Mouse (Mus musculus): ENCODE measurements around the gene Inpp5a. TPM values are rescaled to one million over a fixed set of nuclear protein-coding genes. Genes with fewer than 3 reads are reported as not detected.
"Not testable (repeated sequence)": the region's sequence is repeated elsewhere in the genome, so short reads cannot be mapped to it uniquely, and the experiment has no call there.

Inpp5a gene
- total RNA-seq, 2 experiments from 2014 or later = 14.7 to 20.1 TPM

DNA sequence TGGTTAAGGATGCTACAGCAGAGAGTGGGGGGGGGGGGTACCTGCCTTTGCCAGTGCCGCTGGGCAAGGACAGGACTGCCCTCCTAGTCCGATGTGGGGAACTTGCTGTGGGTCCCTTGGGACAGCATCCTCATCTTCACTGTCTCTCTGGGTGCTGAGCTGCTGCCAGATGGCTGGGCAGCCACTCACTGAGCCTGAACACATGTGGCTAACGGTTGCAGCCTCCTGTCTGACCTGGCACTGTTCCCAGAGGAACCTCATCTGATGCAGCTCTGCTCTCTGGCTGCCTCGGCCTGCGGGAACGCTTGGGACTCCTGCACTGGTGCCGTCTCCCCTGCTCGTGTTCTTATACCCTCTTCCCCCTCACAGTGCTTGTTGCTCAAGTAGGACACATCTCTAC is 8.6 kb downstream of the Inpp5a start:
- ATAC-seq (replicated peaks; ENCODE audit: low FRiP score, poor library complexity, severe bottlenecking) = 0 out of 2 replicates have a peak, but pooled peaks have one; percentile 37

DNA sequence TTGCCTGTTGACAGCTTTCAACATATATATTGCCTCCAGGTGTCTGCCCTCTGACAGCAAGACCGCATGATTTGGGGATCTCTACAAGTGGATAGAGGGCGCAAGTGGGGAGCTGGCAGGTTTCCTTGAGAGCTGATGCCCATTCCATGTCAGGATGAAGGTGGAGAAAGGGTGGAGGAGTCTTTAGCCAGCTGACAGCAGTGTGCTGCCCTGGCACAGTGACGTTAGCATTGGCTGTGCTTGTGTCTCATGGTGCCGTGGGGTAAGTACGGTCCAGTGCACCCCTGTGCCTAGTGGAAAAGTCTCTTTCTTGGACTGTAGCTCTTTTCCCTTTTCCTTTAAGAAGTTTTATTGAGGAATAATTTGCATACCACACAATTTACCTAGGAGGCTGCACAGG is 9.2 kb downstream of the Inpp5a start:
- ATAC-seq (replicated peaks; ENCODE audit: low FRiP score, poor library complexity, severe bottlenecking) = no peak

- ATAC-seq (replicated peaks; ENCODE audit: low FRiP score, poor library complexity, severe bottlenecking) = no peak
Observed at GRCm38 (mm10) chr7:139398530-139399021, 9.7 kb downstream of the Inpp5a start.

GRCm38 (mm10) chr7:139399572-139399971 is 10.7 kb downstream of the Inpp5a start:
- ATAC-seq (replicated peaks; ENCODE audit: low FRiP score, poor library complexity, severe bottlenecking) = no peak

DNA sequence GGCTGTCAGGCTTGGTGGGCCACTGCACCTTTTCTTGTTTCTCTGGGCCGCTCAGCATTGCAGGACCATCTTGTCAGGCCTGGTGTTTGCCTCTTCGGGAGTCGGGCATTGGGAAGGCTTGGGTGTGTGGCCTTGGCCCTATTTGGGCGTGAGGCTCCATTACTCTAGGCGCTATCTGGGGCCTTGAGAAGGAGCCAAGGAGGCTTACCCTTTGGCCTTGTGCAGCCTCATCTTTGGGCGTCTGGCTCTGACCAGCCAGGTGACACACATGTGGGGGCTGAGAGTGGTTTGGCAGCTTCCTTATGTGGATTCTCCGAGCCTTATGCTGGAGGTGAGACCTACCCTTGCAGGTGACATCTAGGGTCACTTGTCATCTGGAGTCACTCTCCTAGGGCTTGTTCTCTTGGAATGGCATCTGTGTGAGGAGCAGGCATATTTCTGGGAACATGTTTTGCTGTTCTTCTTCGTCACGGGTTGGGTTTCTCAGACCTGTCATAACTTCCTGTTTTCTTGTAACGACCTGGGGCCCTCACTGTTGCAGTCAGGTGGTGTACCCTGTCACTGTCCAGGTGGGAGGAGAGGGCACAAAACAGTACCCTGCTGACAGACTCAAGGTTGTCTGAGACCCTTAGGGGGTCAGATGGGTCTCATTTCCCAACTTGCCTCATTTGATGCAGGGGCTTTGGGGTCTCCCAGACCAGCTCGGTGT is 11.2 kb downstream of the Inpp5a start:
- ATAC-seq (replicated peaks; ENCODE audit: low FRiP score, poor library complexity, severe bottlenecking) = no peak

GRCm38 (mm10) chr7:139400926-139401325 is 12.0 kb downstream of the Inpp5a start:
- ATAC-seq (replicated peaks; ENCODE audit: low FRiP score, poor library complexity, severe bottlenecking) = no peak

DNA sequence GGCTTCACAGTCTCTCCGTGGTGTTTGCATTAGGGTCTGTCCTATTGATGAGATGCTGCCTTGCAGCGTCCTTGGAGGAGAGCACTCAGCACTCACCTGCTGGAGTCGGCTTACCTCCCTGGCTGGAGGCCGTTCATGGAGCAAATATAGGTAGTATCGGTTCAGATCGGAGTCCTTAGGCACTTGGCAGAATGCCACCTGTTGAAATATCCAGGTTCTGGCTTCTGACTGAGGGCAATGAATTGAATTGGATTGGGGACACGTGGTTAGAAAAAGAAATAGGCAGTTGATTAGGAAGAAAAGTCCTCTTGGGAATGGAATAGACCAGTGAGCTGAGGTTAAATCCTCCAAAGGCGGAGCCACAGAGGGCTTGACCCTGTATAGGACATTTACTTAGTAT is 12.9 kb downstream of the Inpp5a start:
- ATAC-seq (replicated peaks; ENCODE audit: low FRiP score, poor library complexity, severe bottlenecking) = no peak

- no peak for ATAC-seq (replicated peaks; ENCODE audit: low FRiP score, poor library complexity, severe bottlenecking)
Observed at GRCm38 (mm10) chr7:139402721-139403120, 13.8 kb downstream of the Inpp5a start.

GRCm38 (mm10) chr7:139406581-139406980 is 17.7 kb downstream of the Inpp5a start:
- no peak for ATAC-seq (replicated peaks; ENCODE audit: low FRiP score, poor library complexity, severe bottlenecking)

DNA sequence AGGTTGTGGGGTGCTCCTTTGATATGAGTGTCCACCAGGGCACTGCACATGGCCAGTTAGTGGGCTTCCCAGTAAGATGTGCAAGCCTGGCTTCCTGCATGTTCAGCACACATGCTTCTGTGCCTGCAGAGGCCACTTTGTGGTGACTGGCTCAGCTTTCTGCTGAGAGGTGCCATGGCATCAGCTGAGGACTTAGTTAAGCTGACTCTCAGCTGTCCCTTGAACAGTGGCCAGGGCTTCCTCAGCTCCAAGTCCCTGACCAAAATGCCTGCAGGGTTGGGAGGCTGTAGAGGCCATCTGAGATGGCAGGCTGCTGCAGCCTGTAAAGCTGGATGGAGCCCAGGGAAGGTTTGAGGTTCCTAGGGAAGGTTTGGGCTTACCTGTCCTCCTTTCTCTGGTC is 19.1 kb downstream of the Inpp5a start:
- ATAC-seq (replicated peaks; ENCODE audit: low FRiP score, poor library complexity, severe bottlenecking) = no peak

GRCm38 (mm10) chr7:139409903-139410302 is 21.0 kb downstream of the Inpp5a start:
- ATAC-seq (replicated peaks; ENCODE audit: low FRiP score, poor library complexity, severe bottlenecking) = no peak

- no peak for ATAC-seq (replicated peaks; ENCODE audit: low FRiP score, poor library complexity, severe bottlenecking)
Observed at GRCm38 (mm10) chr7:139412223-139412950, 23.5 kb downstream of the Inpp5a start.

DNA sequence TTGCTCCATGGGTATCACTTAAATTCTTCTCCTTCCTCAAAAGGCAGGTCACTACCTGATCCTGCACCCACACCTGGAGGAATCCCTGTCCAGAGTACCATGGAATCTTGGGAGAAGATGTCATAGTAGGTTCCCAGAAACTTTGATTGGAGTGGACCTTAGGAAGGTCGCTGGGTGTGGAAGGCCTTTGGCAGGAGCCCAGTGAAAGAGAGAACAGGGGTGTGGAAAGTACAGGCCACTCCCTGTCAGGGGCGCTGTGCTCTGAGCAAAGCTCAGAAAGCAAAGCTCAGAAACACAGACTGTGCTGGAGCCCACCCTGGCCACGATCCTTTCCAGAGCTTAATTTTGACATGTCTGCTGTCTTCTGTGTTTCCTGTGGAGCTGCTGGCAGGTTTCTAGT is 24.5 kb downstream of the Inpp5a start:
- no peak for ATAC-seq (replicated peaks; ENCODE audit: low FRiP score, poor library complexity, severe bottlenecking)

- 0 out of 2 replicates have a peak, but pooled peaks have one; percentile 40 for ATAC-seq (replicated peaks; ENCODE audit: low FRiP score, poor library complexity, severe bottlenecking)
Observed at GRCm38 (mm10) chr7:139415616-139416225, 26.8 kb downstream of the Inpp5a start.

- ATAC-seq (replicated peaks; ENCODE audit: low FRiP score, poor library complexity, severe bottlenecking) = no peak
Observed at GRCm38 (mm10) chr7:139418371-139418770, 29.5 kb downstream of the Inpp5a start.

DNA sequence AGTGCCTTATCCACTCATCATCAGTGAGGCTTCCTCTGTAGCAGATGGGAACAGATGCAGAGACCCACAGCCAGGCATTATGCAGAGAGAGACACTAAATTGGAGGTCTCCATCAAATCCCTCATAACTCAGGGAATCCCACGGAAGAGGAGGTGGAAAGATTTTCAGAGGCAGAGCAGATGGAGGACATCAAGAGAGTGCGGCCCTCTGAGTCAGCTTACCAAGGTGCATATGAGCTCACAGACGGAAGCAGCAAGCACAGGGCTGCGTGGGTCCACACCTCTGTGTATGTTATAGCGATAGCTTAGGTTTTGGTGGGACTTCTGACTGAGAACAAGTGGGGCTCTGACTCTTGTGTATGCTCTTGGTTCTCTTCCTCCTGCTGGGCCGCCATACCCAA is 33.9 kb downstream of the Inpp5a start:
- ATAC-seq (replicated peaks; ENCODE audit: low FRiP score, poor library complexity, severe bottlenecking) = no peak

GRCm38 (mm10) chr7:139434095-139434830 is 45.4 kb downstream of the Inpp5a start:
- no peak for ATAC-seq (replicated peaks; ENCODE audit: low FRiP score, poor library complexity, severe bottlenecking)

DNA sequence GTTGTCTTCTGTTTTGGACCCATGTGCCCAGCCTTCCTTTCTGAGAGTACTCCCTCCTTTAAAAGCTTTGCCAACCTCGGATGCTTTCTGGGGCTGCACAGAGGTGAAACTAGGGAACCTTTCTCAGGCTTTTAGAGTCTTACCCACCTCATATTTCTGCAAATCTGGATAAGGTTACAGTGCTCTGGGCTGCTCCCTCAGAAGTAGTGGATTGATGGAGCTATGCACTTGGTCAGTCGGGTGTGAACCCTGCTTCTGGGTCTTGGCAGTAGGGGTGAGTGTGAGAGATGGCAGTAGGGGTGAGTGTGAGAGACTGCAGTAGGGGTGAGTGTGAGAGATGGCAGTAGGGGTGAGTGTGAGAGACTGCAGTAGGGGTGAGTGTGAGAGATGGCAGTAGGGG is 46.0 kb downstream of the Inpp5a start:
- ATAC-seq (replicated peaks; ENCODE audit: low FRiP score, poor library complexity, severe bottlenecking) = not testable (repeated sequence)

GRCm38 (mm10) chr7:139435749-139436148 is 46.8 kb downstream of the Inpp5a start:
- no peak for ATAC-seq (replicated peaks; ENCODE audit: low FRiP score, poor library complexity, severe bottlenecking)

DNA sequence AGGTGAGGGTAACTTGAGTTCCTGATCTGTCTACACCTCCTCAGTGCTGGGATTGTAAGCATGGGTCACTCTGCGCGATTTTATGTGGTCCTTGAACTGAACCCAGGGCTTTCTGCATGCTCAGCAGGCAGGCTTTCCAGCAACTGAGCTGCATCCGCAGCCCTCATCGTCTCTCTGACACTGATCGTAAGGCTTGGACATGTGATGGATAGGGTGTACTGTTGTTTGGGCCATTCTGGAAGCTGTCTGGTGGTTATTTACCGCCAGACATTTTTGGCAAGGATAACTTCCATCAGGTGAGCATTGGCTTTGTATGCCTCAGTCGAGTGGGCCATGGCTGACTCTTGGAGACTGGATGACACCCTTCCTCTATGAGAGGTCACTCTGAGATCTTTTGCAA is 48.0 kb downstream of the Inpp5a start:
- ATAC-seq (replicated peaks; ENCODE audit: low FRiP score, poor library complexity, severe bottlenecking) = no peak

Measured in erythroid progenitor cell, adult 5-6 weeks (primary cell).